Mouse (Mus musculus) forebrain, embryonic 15.5 days (tissue): Measurements from ENCODE around the gene Fam178b. TPM values are rescaled to one million over a fixed set of nuclear protein-coding genes. Genes with fewer than 3 reads are reported as not detected.

Experiments used
- ATAC-seq: fragments of 200-750 bp; cut with Nextera tagmentation; replicated peaks from 2 replicates; pipeline ENCODE4 v1.8.0; 2017; ENCODE audit warnings: mild to moderate bottlenecking, moderate TSS enrichment, moderate library complexity
- H3K27ac ChIP-seq: fragments of 300-500 bp; sonication (generic); replicated peaks from 2 replicates; pipeline ENCODE4 v1.5.1; 2015; ENCODE audit warnings: mild to moderate bottlenecking, inconsistent platforms
- H3K27me3 ChIP-seq: fragments of 300-500 bp; sonication (generic); 2 replicates; pipeline ENCODE4 v1.6.1; 2015; ENCODE audit warnings: inconsistent platforms
- H3K36me3 ChIP-seq: fragments of 300-500 bp; sonication (generic); 2 replicates; pipeline ENCODE4 v1.6.1; 2015; ENCODE audit warnings: mild to moderate bottlenecking, inconsistent platforms
- H3K4me1 ChIP-seq: fragments of 300-500 bp; sonication (generic); 2 replicates; pipeline ENCODE4 v1.6.1; 2015; ENCODE audit warnings: inconsistent platforms
- H3K4me2 ChIP-seq: fragments of 300-500 bp; sonication (generic); replicated peaks from 2 replicates; pipeline ENCODE4 v1.6.1; 2015; ENCODE audit warnings: mild to moderate bottlenecking, inconsistent platforms
- H3K4me3 ChIP-seq: fragments of 300-500 bp; sonication (generic); 2 replicates; pipeline ENCODE4 v1.5.1; 2015; ENCODE audit warnings: mild to moderate bottlenecking, inconsistent platforms
- H3K9ac ChIP-seq: fragments of 300-500 bp; sonication (generic); replicated peaks from 2 replicates; pipeline ENCODE4 v1.6.1; 2015; ENCODE audit warnings: mild to moderate bottlenecking, inconsistent platforms
- H3K9me3 ChIP-seq: fragments of 300-500 bp; sonication (generic); 2 replicates; pipeline ENCODE4 v1.6.1; 2016; ENCODE audit warnings: inconsistent platforms
- WGBS: fragments of 180-500 bp; shearing (Covaris S2); methylation state at CpG from one replicate; pipeline ENCODE4 v1.1.7; 2015; ENCODE audit warnings: mixed read lengths; 5-methylcytosine and 5-hydroxymethylcytosine counted together
- polyA plus RNA-seq: library from polyadenylated mRNA; unstranded; fragments of >200 nt; fragmentation: Nextera tagmentation; extraction: Ambion mirVana; gene quantifications from 2 replicates; pipeline ENCODE4 v1.2.1, GENCODE M21; 2015

The Fam178b gene
- polyA plus RNA-seq, 1 experiment from 2014 or later: not detected

DNA sequence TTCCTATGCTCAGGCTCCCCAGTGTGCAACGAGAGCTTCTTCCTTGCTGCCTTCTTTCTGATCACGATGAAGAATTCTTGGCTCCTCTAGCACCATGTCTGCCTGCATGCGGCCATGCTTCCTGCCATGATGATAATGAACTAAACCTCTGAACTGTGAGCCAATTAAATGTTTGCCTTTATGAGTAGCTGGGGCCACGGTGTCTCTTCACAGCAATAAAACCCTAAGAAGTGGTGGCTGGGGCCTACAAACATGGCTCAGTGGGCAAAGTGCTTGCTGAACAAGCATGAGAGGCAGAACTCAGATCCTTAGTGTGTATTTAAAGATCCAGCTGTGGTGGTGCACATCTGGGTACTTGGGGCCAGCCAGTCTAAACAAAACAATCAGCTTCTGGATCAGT is 17.0 kb downstream of the Fam178b start:
- no peak for ATAC-seq
- no peak overlapping the region for H3K9ac ChIP-seq
- H3K4me2 ChIP-seq: no peak overlapping the region
- no peak overlapping the region for H3K27ac ChIP-seq
- 71% methylated on average over 4 of the region's 4 CpGs for WGBS
- no peaks in the 10 kb centered on the region for H3K9me3 ChIP-seq
- no peaks in the 10 kb centered on the region for H3K4me1 ChIP-seq
- no peaks in the 10 kb centered on the region for H3K27me3 ChIP-seq
- no peak overlapping the region for H3K4me3 ChIP-seq
- H3K36me3 ChIP-seq: no peaks in the 10 kb centered on the region

DNA sequence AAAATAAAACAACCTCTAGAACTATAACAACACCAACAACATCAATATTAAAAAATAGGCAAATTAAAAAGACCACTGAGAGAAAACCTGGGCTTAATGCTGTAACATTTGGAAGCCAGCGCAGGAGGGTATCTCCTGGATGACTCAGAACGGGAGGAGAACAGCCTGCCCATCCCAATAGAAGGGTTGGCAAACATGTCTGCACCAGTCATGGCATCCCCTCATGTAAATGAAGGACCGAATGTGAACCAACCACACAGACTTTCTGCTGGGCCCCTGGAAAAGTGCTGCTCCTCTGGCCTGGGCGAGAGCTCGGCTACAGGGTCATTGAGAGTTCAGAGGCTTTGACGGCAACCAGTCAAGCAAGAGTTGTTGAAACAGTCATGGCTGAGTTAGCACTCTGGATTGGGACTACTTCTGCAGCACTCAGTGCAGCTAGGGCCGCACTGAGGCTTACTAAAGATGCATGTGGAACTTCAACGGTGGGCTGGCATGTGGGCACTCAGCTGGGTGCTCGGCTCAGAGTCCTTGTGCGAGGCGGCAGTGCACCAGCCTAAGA is 17.7 kb downstream of the Fam178b start:
- Histone ChIP-seq H3K9ac (no peak overlapping the region), H3K27ac (no peak overlapping the region), H3K4me1 (no peaks in the 10 kb centered on the region), H3K27me3 (no peaks in the 10 kb centered on the region), H3K9me3 (no peaks in the 10 kb centered on the region), H3K36me3 (no peaks in the 10 kb centered on the region), H3K4me3 (no peak overlapping the region), H3K4me2 (no peak overlapping the region)
- 75% methylated on average over 11 of the region's 11 CpGs for WGBS
- ATAC-seq: no peak

GRCm38 (mm10) chr1:36664457-36664856 is 18.5 kb downstream of the Fam178b start:
- H3K27ac ChIP-seq: no peak overlapping the region
- H3K9me3 ChIP-seq: no peaks in the 10 kb centered on the region
- no peaks in the 10 kb centered on the region for H3K4me1 ChIP-seq
- no peak overlapping the region for H3K9ac ChIP-seq
- H3K36me3 ChIP-seq: no peaks in the 10 kb centered on the region
- H3K4me2 ChIP-seq: no peak overlapping the region
- WGBS: 77% methylated on average over 4 of the region's 4 CpGs
- ATAC-seq: no peak
- no peaks in the 10 kb centered on the region for H3K27me3 ChIP-seq
- no peak overlapping the region for H3K4me3 ChIP-seq

GRCm38 (mm10) chr1:36658621-36659399 is 24.2 kb downstream of the Fam178b start:
- 83% methylated on average over 7 of the region's 7 CpGs for WGBS
- H3K4me1 ChIP-seq: no peaks in the 10 kb centered on the region
- H3K36me3 ChIP-seq: no peaks in the 10 kb centered on the region
- no peak overlapping the region for H3K4me2 ChIP-seq
- H3K9ac ChIP-seq: no peak overlapping the region
- no peaks in the 10 kb centered on the region for H3K9me3 ChIP-seq
- H3K27me3 ChIP-seq: no peaks in the 10 kb centered on the region
- no peak for ATAC-seq
- no peak overlapping the region for H3K4me3 ChIP-seq
- H3K27ac ChIP-seq: no peak overlapping the region

DNA sequence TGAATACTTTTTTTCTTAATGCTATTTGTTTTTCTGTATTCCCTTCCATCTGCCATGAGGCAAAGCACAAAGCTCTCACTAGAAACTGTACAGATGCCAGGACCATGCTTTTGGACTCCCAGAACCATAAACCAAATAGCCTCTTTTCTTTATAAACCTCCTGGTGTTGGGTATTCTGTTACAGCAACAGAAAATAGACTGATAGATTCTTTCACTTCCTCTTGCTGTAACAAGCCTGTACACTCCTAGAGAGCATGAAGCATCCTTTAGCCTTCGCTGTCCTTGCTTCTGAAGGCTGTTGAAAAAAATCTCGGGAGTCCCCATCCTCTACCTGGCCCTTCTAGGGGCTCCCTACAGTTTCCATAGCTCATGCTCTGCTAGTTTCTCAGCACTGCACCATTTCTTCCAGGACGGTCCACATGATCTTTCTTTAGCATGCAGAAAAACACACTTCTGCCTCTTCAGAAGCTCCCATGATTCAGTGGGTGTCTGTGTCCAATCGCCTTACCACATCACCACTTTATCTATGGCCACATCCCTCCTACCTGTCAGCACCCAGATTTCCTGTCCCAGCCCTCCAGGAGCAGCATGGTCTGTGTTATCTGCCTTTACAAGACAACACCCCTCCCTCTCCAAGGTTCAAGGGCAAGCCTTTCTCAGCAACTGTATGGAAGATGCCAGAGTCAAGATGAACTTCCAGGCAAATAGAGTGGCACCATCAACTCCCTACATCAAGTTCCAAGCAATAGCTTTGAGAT is 25.1 kb downstream of the Fam178b start:
- no peaks in the 10 kb centered on the region for H3K36me3 ChIP-seq
- no peak overlapping the region for H3K27ac ChIP-seq
- H3K27me3 ChIP-seq: no peaks in the 10 kb centered on the region
- no peak overlapping the region for H3K9ac ChIP-seq
- no peak overlapping the region for H3K4me2 ChIP-seq
- no peaks in the 10 kb centered on the region for H3K9me3 ChIP-seq
- H3K4me1 ChIP-seq: no peaks in the 10 kb centered on the region
- H3K4me3 ChIP-seq: no peak overlapping the region
- ATAC-seq: no peak
- 85% methylated on average over 4 of the region's 4 CpGs for WGBS

DNA sequence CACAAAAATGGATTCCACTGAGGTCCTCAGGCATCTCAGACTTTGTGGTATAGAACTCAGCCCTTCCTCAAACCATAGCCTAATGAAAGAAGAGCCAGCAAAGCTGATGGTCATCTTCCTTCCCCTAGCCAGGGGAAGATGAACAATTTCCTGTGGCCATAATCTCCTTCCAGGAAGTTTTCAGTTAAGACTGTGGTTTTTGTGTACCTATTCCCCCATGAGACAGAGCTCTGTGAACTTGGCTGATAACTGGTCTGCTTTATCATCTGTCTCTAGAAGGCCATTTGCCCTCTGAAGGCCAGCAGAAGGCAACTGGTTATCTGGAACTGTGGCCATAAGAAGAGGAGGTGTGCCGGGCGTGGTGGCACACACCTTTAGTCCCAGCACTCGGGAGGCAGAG is 26.8 kb downstream of the Fam178b start:
- H3K4me2 ChIP-seq: no peak overlapping the region
- no peak for ATAC-seq
- no peaks in the 10 kb centered on the region for H3K4me1 ChIP-seq
- H3K4me3 ChIP-seq: no peak overlapping the region
- 93% methylated on average over 3 of the region's 3 CpGs for WGBS
- no peak overlapping the region for H3K9ac ChIP-seq
- H3K27me3 ChIP-seq: no peaks in the 10 kb centered on the region
- no peak overlapping the region for H3K27ac ChIP-seq
- H3K9me3 ChIP-seq: no peaks in the 10 kb centered on the region
- no peaks in the 10 kb centered on the region for H3K36me3 ChIP-seq

GRCm38 (mm10) chr1:36655039-36655438 is 27.9 kb downstream of the Fam178b start:
- no peak for ATAC-seq
- Histone ChIP-seq H3K9ac (no peak overlapping the region), H3K4me2 (no peak overlapping the region), H3K4me3 (no peak overlapping the region), H3K9me3 (no peaks in the 10 kb centered on the region), H3K27me3 (no peaks in the 10 kb centered on the region), H3K36me3 (no peaks in the 10 kb centered on the region), H3K27ac (no peak overlapping the region), H3K4me1 (no peaks in the 10 kb centered on the region)
- 71% methylated on average over 5 of the region's 5 CpGs for WGBS

DNA sequence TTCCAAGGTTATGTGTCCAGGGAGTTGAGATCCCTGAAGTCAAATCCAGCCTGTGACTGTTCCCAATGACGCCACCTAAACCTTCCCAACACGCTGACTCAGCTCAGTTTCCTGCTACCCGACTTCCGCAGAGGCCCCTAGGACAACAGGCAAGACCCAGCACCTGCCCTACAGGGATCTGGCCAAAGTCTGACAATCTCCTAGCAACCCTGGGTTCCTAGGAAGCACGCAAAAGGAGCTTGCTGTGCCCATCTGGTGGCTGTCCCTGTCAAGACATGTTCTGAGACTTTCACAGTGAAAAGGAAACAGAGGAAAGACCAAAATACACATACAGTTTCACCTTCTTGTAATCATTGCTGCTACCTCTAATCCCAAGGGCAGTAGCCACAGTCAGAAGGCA is 35.4 kb downstream of the Fam178b start:
- H3K4me1 ChIP-seq: 0 out of 2 replicates have a peak, but pooled peaks cover 2% of the 10 kb centered on the region
- no peak overlapping the region for H3K9ac ChIP-seq
- H3K27me3 ChIP-seq: no peaks in the 10 kb centered on the region
- H3K4me2 ChIP-seq: no peak overlapping the region
- ATAC-seq: no peak
- H3K9me3 ChIP-seq: no peaks in the 10 kb centered on the region
- no peak overlapping the region for H3K4me3 ChIP-seq
- WGBS: 75% methylated on average over 5 of the region's 5 CpGs
- H3K27ac ChIP-seq: no peak overlapping the region
- H3K36me3 ChIP-seq: no peaks in the 10 kb centered on the region

DNA sequence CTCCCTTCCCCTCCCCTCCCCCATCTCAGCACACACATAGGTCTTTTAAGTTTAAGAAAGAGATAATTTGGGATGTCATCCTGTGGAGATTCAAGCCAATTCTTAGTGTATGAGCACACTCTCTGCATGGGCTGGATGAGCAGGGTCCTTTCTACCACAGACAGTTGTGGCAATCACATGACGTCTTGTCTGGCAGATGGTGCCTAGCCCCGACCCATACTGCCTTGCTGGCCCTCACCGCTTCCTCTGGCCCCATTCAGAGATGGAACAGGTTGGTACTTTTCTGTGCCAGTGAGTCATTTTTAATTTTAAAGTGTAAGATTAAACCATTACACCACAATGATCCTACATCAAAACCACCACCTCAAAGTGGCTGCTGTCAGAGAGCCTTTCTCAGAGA is 36.7 kb downstream of the Fam178b start:
- Histone ChIP-seq H3K36me3 (no peaks in the 10 kb centered on the region), H3K4me1 (0 out of 2 replicates have a peak, but pooled peaks cover 2% of the 10 kb centered on the region), H3K9ac (no peak overlapping the region), H3K27me3 (no peaks in the 10 kb centered on the region), H3K4me2 (no peak overlapping the region), H3K9me3 (no peaks in the 10 kb centered on the region), H3K27ac (no peak overlapping the region), H3K4me3 (no peak overlapping the region)
- ATAC-seq: 0 out of 2 replicates have a peak, but pooled peaks have one; percentile 61
- WGBS: 63% methylated on average over 3 of the region's 3 CpGs

GRCm38 (mm10) chr1:36644615-36645007 is 38.4 kb downstream of the Fam178b start:
- no peak overlapping the region for H3K9ac ChIP-seq
- no peak overlapping the region for H3K4me3 ChIP-seq
- 0 out of 2 replicates have a peak, but pooled peaks cover 2% of the 10 kb centered on the region for H3K4me1 ChIP-seq
- no peaks in the 10 kb centered on the region for H3K9me3 ChIP-seq
- H3K4me2 ChIP-seq: no peak overlapping the region
- H3K36me3 ChIP-seq: no peaks in the 10 kb centered on the region
- no peak overlapping the region for H3K27ac ChIP-seq
- no peaks in the 10 kb centered on the region for H3K27me3 ChIP-seq
- WGBS: 85% methylated on average over 9 of the region's 9 CpGs
- no peak for ATAC-seq

GRCm38 (mm10) chr1:36643957-36644614 is 38.9 kb downstream of the Fam178b start:
- WGBS: 93% methylated on average over 7 of the region's 7 CpGs
- no peak overlapping the region for H3K27ac ChIP-seq
- H3K4me3 ChIP-seq: no peak overlapping the region
- 0 out of 2 replicates have a peak, but pooled peaks cover 2% of the 10 kb centered on the region for H3K4me1 ChIP-seq
- ATAC-seq: no peak
- H3K36me3 ChIP-seq: no peaks in the 10 kb centered on the region
- H3K27me3 ChIP-seq: no peaks in the 10 kb centered on the region
- H3K9ac ChIP-seq: no peak overlapping the region
- H3K4me2 ChIP-seq: no peak overlapping the region
- no peaks in the 10 kb centered on the region for H3K9me3 ChIP-seq
